Mouse (Mus musculus) heart, adult 11 months (tissue): Measurements from ENCODE around the gene Trpm3.
A peak's percentile ranks its signal among the peaks of the same experiment; 100 is the strongest.

ENCODE experiments used
- DNase-seq: peaks from one replicate; pipeline ENCODE4 v3.0.0; 2022

Gene Trpm3

GRCm38 (mm10) chr19:22503469-22503868 lies 364.6 kb downstream of the Trpm3 start:
- no peak for DNase-seq

- no peak for DNase-seq
Measured at GRCm38 (mm10) chr19:22518508-22518907, 379.7 kb downstream of the Trpm3 start.

GRCm38 (mm10) chr19:22527944-22528343 lies 389.1 kb downstream of the Trpm3 start:
- DNase-seq: no peak

- no peak for DNase-seq
Measured at GRCm38 (mm10) chr19:22542990-22543709, 404.3 kb downstream of the Trpm3 start.

GRCm38 (mm10) chr19:22552179-22552578 lies 413.3 kb downstream of the Trpm3 start:
- no peak for DNase-seq

- peak; percentile 96 for DNase-seq
Measured at GRCm38 (mm10) chr19:22554421-22554941, 415.6 kb downstream of the Trpm3 start.

- no peak for DNase-seq
Measured at GRCm38 (mm10) chr19:22572396-22572795, 433.6 kb downstream of the Trpm3 start.

- DNase-seq: no peak
Measured at GRCm38 (mm10) chr19:22572849-22573248, 434.0 kb downstream of the Trpm3 start.

GRCm38 (mm10) chr19:22582120-22582745 lies 443.4 kb downstream of the Trpm3 start:
- no peak for DNase-seq

- DNase-seq: no peak
Measured at GRCm38 (mm10) chr19:22594492-22594891, 455.6 kb downstream of the Trpm3 start.

GRCm38 (mm10) chr19:22595246-22595645 lies 456.4 kb downstream of the Trpm3 start:
- DNase-seq: no peak

- DNase-seq: no peak
Measured at GRCm38 (mm10) chr19:22596715-22597114, 457.9 kb downstream of the Trpm3 start.

GRCm38 (mm10) chr19:22604322-22604721 lies 465.5 kb downstream of the Trpm3 start:
- DNase-seq: no peak

- DNase-seq: no peak
Measured at GRCm38 (mm10) chr19:22607985-22608684, 469.3 kb downstream of the Trpm3 start.

- DNase-seq: no peak
Measured at GRCm38 (mm10) chr19:22611621-22612020, 472.8 kb downstream of the Trpm3 start.

- no peak for DNase-seq
Measured at GRCm38 (mm10) chr19:22615367-22615766, 476.5 kb downstream of the Trpm3 start.

GRCm38 (mm10) chr19:22624801-22625513 lies 486.1 kb downstream of the Trpm3 start:
- no peak for DNase-seq

GRCm38 (mm10) chr19:22628878-22629277 lies 490.0 kb downstream of the Trpm3 start:
- no peak for DNase-seq

GRCm38 (mm10) chr19:22631316-22631715 lies 492.5 kb downstream of the Trpm3 start:
- no peak for DNase-seq

GRCm38 (mm10) chr19:22635635-22636034 lies 496.8 kb downstream of the Trpm3 start:
- no peak for DNase-seq

- no peak for DNase-seq
Measured at GRCm38 (mm10) chr19:22637786-22638185, 498.9 kb downstream of the Trpm3 start.

- DNase-seq: no peak
Measured at GRCm38 (mm10) chr19:22638394-22638954, 499.6 kb downstream of the Trpm3 start.

- DNase-seq: no peak
Measured at GRCm38 (mm10) chr19:22642124-22642523, 503.3 kb downstream of the Trpm3 start.
